In the genomic region with DNA sequence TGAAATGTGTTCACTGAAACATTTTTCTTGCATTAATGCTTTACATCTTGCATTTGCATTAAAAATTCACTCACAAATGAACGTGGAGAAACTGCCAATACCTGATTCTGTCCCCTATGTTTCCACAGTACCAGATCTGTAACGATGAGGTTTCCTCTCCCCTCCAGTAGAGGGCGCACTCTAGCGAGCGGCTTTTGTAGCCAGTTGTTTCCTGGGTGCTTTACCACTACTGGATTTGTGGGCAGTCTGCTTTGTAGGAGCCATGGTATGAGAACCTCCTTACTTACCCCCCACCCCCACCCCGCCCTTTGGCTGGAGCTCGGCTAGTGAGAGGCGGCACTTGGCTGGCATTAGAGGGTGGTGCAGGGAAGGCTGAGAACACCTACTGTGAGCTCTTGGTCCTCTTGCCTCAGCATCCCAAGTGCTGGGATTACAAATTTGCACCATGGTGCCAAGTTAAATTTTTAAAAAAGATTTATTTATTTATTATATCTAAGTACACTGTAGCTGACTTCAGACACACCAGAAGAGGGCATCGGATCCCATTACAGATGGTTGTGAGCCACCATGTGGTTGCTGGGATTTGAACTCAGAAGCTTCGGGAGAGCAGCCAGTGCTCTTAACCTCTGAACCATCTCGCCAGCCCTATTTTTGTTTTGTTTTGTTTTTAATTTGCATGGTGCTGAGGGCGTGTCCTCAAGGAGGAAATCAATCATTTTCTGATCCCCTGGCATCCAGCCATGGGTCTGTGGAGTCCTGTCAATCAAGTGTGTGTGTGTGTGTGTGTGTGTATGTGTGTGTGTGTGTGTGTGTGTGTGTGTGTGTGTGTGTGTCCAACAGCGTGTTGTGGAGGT, we compare ENCODE assay signal across 8 mouse cellular contexts. TPM values are rescaled to one million over a fixed set of nuclear protein-coding genes. Genes with fewer than 3 reads are reported as not detected.
DNase-seq lines count a peak whose midpoint lies in the region; ATAC-seq and TF ChIP-seq lines count a peak whose summit lies in the region.

No protein-coding gene starts in this region.

- H3K9ac ChIP-seq in hindbrain, embryonic 16.5 days (ENCODE audit: low read depth, low read length): no peak overlapping the region

- WGBS in hindbrain, embryonic 10.5 days: 47% methylated on average over 13 of the region's 13 CpGs
- 45% methylated on average over 13 of the region's 13 CpGs for WGBS in hindbrain, embryonic 16.5 days

- DNase-seq in hindbrain, embryonic 10.5 days (ENCODE audit: low spot score): peak; percentile 23
- DNase-seq in CD8-positive naive resting alpha-beta T cell, adult 2 months (ENCODE audit: low read depth in 2 of 2, low spot score in 2 of 2): peak; percentile 30 to 53
- DNase-seq in lung, postnatal 14 days: peak; percentile 68
- DNase-seq in frontal cortex, postnatal 36 days (ENCODE audit: low spot score in 2 of 2): no peak
- DNase-seq in layer of hippocampus, adult 9-11 months: no peak

- H3K36me3 ChIP-seq in hindbrain, embryonic 10.5 days: no peaks in the 10 kb centered on the region
- no peaks in the 10 kb centered on the region for H3K36me3 ChIP-seq in hindbrain, embryonic 16.5 days (ENCODE audit: control insufficient read depth, insufficient read depth, low read length)

- no peaks in the 10 kb centered on the region for H3K9me3 ChIP-seq in hindbrain, embryonic 10.5 days
- no peaks in the 10 kb centered on the region for H3K9me3 ChIP-seq in hindbrain, embryonic 16.5 days (ENCODE audit: control insufficient read depth, low read length)

- TF ChIP-seq CTCF in bone marrow macrophage, adult 2 months (IDR thresholded peaks at IDR 0.05; ENCODE audit: low read depth, low read length): peak; percentile 95

- peaks cover 51% of the 10 kb centered on the region for H3K4me1 ChIP-seq in hindbrain, embryonic 10.5 days (replicated peaks)
- H3K4me1 ChIP-seq in hindbrain, embryonic 16.5 days (ENCODE audit: control insufficient read depth, insufficient read depth, low read depth, low read length): 0 out of 2 replicates have a peak, but pooled peaks cover 2% of the 10 kb centered on the region
- peaks cover 31% of the 10 kb centered on the region for H3K4me1 ChIP-seq in bone marrow macrophage, adult 2 months (ENCODE audit: control insufficient read depth, insufficient read depth, low read length)

- no peak overlapping the region for H3K4me3 ChIP-seq in hindbrain, embryonic 10.5 days
- no peak overlapping the region for H3K4me3 ChIP-seq in hindbrain, embryonic 16.5 days (ENCODE audit: low read length)
- H3K4me3 ChIP-seq in bone marrow macrophage, adult 2 months (ENCODE audit: insufficient read depth, low read length): no peak overlapping the region

- H3K4me2 ChIP-seq in hindbrain, embryonic 16.5 days (ENCODE audit: low read length): no peak overlapping the region

- peaks cover 13% of the 10 kb centered on the region; the same call in 1 of the 2 replicates for H3K27me3 ChIP-seq in hindbrain, embryonic 10.5 days (ENCODE audit: insufficient read depth, poor library complexity, severe bottlenecking)
- H3K27me3 ChIP-seq in hindbrain, embryonic 16.5 days (replicated peaks; ENCODE audit: control insufficient read depth, insufficient read depth, low read length): no peaks in the 10 kb centered on the region

- no peak overlapping the region for H3K27ac ChIP-seq in hindbrain, embryonic 10.5 days
- H3K27ac ChIP-seq in hindbrain, embryonic 16.5 days (ENCODE audit: low read depth, low read length): no peak overlapping the region
- H3K27ac ChIP-seq in bone marrow macrophage, adult 2 months (ENCODE audit: insufficient read depth, low read depth, low read length): no peak overlapping the region

- no peak for TF ChIP-seq POLR2A in bone marrow macrophage, adult 2 months (IDR thresholded peaks at IDR 0.05; ENCODE audit: borderline replicate concordance, low read depth, low read length)

- no peak for ATAC-seq in hindbrain, embryonic 16.5 days
- ATAC-seq in erythroblast, adult 5-6 weeks (replicated peaks; ENCODE audit: low FRiP score, poor library complexity, severe bottlenecking): no peak

RNA-seq across cellular contexts. Expression of a gene that starts 19.3 kb away (rescaled TPM):
- polyA plus RNA-seq in hindbrain, embryonic 10.5 days (2016; fragmentation: Nextera tagmentation; extraction: Ambion mirVana): 19.1 and 20.3 TPM in 2 replicates
- polyA plus RNA-seq in hindbrain, embryonic 16.5 days (2015; fragmentation: Nextera tagmentation; extraction: Ambion mirVana): 33.2 and 37.2 TPM in 2 replicates
- 3.0 and 3.1 TPM in 2 replicates for polyA plus RNA-seq in bone marrow macrophage, adult 2 months (2012; ENCODE audit: insufficient read depth, insufficient read length, missing spikeins)
- not detected in 2 replicates for total RNA-seq in erythroblast, adult 5-6 weeks (2015; ENCODE audit: low replicate concordance)
- not detected in 2 replicates for total RNA-seq in erythroblast, adult 5-6 weeks (2017; ENCODE audit: low replicate concordance)

RNA-seq across cellular contexts. Expression of a gene that starts 55.5 kb away (rescaled TPM):
- polyA plus RNA-seq in hindbrain, embryonic 10.5 days (2016; fragmentation: Nextera tagmentation; extraction: Ambion mirVana): 40.8 and 44.4 TPM in 2 replicates
- polyA plus RNA-seq in hindbrain, embryonic 16.5 days (2015; fragmentation: Nextera tagmentation; extraction: Ambion mirVana): 43.9 and 49.7 TPM in 2 replicates
- polyA plus RNA-seq in bone marrow macrophage, adult 2 months (2012; ENCODE audit: insufficient read depth, insufficient read length, missing spikeins): 1.9 and 3.6 TPM in 2 replicates
- total RNA-seq in erythroblast, adult 5-6 weeks (2015; ENCODE audit: low replicate concordance): 2.7 and 23.2 TPM in 2 replicates
- total RNA-seq in erythroblast, adult 5-6 weeks (2017; ENCODE audit: low replicate concordance): 0.85 and 3.2 TPM in 2 replicates

Comparison
In these comparisons a context has a peak if more than half of its experiments do, and no peak if none do; other contexts are left out.
1. DNase-seq: peak in hindbrain, embryonic 10.5 days (single experiment), CD8-positive naive resting alpha-beta T cell, adult 2 months (2 of 2) and lung, postnatal 14 days (single experiment); none in frontal cortex, postnatal 36 days (0 of 2) and layer of hippocampus, adult 9-11 months (single experiment).